Mouse (Mus musculus) heart, adult 18-20 months (tissue): Measurements from ENCODE around the gene Klrb1. TPM values are rescaled to one million over a fixed set of nuclear protein-coding genes. Genes with fewer than 3 reads are reported as not detected.

ENCODE experiments used
- DNase-seq, 2 experiments: peaks; one replicate each; pipeline ENCODE4 v3.0.0; 2021 to 2022; ENCODE audit warnings: mixed read lengths in 1 of 2
- total RNA-seq, 2 experiments: library from RNA; stranded (reverse); gene quantifications; 2 replicates each; pipeline ENCODE4 v1.2.3; 2021

The Klrb1 gene
- total RNA-seq, 2 experiments from 2014 or later: not detected

DNA sequence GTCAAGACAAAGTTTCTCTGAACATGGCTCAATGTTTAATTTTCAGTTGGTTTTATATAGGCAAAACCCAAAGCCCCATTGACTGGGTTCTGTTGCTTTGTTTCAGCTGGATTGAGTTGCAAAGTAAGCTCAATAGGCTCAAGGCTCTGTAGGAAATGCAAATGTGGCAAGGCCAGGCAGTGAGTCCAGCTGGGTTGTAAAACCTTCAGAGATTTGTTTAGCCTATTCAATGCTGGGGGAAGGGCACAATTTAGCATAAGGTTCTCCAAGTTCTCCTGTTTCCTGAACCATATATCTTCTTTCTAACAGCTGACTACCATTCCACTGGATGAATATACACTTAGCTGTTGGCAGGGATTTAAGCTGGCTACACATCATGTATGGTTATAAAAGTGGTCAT, 12.0 kb upstream of the Klrb1 start:
- no peak for DNase-seq

DNA sequence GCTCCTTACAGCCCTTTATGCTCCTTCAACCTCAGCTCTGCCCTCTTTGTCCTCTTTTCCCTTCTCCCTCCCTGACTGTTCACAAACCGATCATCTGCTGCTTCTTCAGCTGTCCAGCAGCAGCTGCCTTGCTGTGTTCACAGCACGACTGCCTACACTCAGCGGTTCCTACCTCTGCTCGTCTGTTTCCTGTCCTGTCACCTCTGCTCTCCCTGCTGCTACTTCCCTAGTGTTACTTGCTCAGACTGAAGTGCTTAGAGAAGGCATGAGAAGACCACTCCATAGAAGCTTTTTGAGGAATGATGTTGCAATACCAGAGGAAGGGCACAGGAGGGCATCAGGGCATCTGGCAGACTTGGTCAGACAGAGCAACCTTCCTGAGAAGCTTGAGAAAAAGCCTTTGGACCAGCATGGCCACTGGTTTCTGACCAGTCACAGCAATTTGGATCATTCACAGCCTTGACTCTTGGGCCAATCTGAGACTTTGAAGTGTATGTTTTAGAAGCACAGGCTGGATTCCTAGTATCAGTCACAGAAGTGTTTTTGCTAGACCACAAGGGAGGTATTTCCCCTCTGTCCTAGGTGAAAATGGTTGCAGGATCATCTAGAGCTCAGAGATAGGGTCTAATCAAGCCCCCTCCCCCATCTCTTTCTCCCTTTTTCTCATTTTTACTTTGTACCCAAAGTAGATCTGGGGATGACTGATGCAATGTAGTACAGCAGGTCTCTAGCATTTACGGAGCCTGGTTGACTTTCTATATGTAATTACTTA, 11.2 kb upstream of the Klrb1 start:
- no peak for DNase-seq

DNA sequence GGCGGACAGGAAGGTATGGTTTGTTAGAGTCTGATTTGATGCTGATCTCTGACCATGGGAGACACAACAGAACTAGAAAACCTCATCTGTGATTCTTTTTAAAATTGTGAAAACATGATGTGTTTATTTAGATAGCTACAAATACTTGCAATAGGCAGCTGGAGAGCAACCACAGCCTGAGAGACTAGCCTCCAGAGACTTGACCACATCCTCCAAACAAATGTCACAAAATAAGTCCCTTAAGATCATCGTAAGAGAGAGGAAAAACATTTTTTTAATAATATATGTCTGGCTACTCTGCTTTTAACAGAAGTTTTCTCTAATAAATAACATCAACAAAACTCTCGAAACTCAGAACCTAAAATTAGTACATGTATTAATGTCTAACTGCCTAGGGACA, 9.2 kb upstream of the Klrb1 start:
- DNase-seq: peak in 1 of 2 experiments; percentile 49

DNA sequence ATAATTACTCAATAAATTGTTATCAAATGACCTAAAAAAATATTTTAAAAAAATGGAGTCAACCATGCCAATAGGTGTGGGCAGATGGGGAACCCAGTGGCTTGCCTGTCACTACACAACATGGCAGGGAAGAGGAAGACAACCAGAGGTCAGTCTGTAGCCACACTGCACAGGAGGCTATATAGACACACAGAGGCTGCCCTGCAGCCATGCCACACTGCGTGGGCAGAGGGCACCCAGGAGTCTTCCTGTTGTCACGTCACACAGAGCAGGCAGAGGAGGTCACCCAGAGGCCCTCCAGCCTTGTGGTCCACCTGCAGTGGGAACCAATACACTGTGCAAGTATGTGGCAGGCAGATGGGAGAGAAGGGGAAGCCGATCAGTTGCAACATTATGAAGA, 21.2 kb downstream of the Klrb1 start:
- DNase-seq: no peak

DNA sequence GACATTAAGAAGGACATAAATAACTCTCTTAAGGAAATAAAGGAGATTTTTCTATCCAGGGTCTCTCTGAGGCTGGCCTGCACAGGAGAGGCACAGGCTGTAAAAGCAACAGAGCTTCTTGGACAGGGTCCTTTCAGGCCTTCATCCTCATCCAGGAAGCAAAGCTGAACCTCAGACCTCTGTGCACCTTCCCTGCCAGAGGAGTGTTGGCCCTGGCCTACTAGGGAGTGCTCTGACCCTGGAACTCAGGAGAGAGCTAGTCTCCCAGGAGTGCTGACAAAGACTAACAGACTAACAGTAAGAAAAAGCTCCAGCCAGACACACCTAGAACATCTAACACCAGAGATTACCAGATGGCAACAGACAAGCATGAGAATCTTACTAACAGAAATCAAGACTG, 43.3 kb downstream of the Klrb1 start:
- DNase-seq: no peak

DNA sequence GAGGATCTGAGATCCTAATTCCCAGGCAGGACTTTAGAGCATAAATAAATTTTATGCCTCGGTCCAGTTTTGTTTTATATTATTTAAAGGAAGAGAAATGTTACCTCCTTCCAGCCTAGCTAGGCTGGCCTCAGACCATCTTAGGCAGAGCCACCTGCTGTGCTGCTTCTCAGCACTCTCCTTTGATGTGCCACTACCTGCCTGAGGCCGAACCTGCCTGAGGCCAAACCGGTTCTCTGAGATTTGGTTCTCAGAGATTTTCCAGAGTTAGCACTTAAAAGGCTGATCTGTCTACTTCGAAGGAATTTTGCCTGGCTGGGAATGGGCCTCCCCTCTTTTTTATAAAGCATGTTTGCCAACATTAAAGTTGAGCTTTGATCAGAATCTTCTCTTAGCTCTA, 52.9 kb downstream of the Klrb1 start:
- no peak for DNase-seq

DNA sequence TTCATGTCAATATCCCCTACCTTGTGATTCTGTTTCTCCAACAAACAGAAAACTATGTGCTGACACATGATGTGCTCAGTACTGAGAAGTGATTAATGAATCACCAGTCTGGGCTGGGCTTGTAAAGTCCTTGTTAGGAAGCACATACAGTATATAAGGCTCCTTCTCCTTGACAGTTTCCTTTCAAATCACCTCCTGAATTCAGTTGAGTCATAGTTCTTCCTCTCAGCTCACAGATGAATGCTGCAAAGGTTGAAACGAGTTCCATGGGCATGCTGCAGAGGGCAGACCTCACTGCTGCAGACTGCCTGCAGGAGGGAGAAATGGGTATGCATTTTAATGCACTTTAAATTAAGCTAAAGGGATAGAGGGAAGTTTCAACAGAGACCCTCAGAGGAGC, 60.7 kb downstream of the Klrb1 start, which contains the start of gene Clec2h:
TSS of gene Clec2h (plus strand) at position 180 of the 400 bp plus-strand sequence.
- DNase-seq: peak in 1 of 2 experiments; percentile 6

DNA sequence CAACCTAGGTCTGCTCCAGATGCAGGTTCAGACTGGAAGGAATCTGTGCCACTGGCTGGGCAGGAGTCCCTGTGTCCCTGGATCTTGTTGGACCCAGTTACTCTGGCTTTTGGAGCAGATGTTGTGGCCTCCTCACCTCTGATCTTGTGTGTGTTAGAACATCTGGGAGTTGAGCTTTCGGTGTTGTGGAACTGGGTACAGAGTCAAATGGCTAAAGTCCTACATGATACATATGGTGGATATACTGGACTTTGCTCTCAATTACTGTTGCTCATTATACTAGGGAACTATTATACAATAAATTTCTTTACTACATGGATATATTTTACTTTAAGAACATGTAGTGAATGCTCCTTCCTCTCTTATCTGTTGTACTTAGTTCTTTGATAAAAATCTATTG, 61.6 kb downstream of the Klrb1 start:
- DNase-seq: no peak

Other genes starting within 250 kb of the Klrb1 start
- 1 to 10 TPM; 2.0 to 3.4 TPM for gene Pzp, start 196.3 kb downstream of the Klrb1 start, total RNA-seq
- gene A2ml1, start 141.5 kb downstream of the Klrb1 start, total RNA-seq: 1 to 10 TPM in 1 of 2 experiments, not detected in 1; 2.4 TPM
- not detected for gene Klrb1a, start 99.5 kb downstream of the Klrb1 start, total RNA-seq
- under 1 TPM; 0.40 to 0.98 TPM for gene Clec2h, start 60.7 kb downstream of the Klrb1 start, total RNA-seq
- gene Klrb1c, start 66.2 kb upstream of the Klrb1 start, total RNA-seq: not detected
- not detected for gene Gm44511, start 103.3 kb upstream of the Klrb1 start, total RNA-seq
- under 1 TPM; 0.21 to 0.45 TPM for gene Klrb1b, start 103.3 kb upstream of the Klrb1 start, total RNA-seq
- gene Clec2i, start 164.5 kb upstream of the Klrb1 start, total RNA-seq: under 1 TPM in 1 of 2 experiments, not detected in 1; 0.62 TPM
- gene BC035044, start 168.1 kb upstream of the Klrb1 start, total RNA-seq: 1 to 10 TPM in 1 of 2 experiments, under 1 TPM in 1; 0.45 to 1.4 TPM
- 1 to 10 TPM; 2.2 to 3.1 TPM for gene Clec2g, start 211.3 kb upstream of the Klrb1 start, total RNA-seq